Mouse (Mus musculus) intestine, postnatal 0 days (tissue): ENCODE results near the gene Erbb2. TPM values are rescaled to one million over a fixed set of nuclear protein-coding genes. Genes with fewer than 3 reads are reported as not detected.

ENCODE experiments used
- ATAC-seq: fragments of 200-750 bp; cut with Nextera tagmentation; 2 replicates; pipeline ENCODE4 v1.8.0; 2017; ENCODE audit warnings: mild to moderate bottlenecking, moderate TSS enrichment, moderate library complexity
- H3K27ac ChIP-seq: fragments of 300-500 bp; sonication (generic); 2 replicates; pipeline ENCODE4 v1.5.1; 2014; ENCODE audit warnings: mild to moderate bottlenecking, low read depth, low read length, moderate library complexity
- H3K27me3 ChIP-seq: fragments of 300-500 bp; sonication (generic); replicated peaks from 2 replicates; pipeline ENCODE4 v1.6.1; 2014; ENCODE audit warnings: low read length, mixed read lengths; ENCODE audit not compliant: control insufficient read depth, insufficient read depth
- H3K36me3 ChIP-seq: fragments of 300-500 bp; sonication (generic); 2 replicates; pipeline ENCODE4 v1.6.1; 2014; ENCODE audit warnings: mild to moderate bottlenecking, moderate library complexity; ENCODE audit not compliant: control insufficient read depth, insufficient read depth
- H3K4me1 ChIP-seq: fragments of 300-500 bp; sonication (generic); replicated peaks from 2 replicates; pipeline ENCODE4 v1.6.1; 2014; ENCODE audit warnings: antibody characterized with exemption, low read length, mixed read lengths; ENCODE audit not compliant: control insufficient read depth, insufficient read depth
- H3K4me2 ChIP-seq: fragments of 300-500 bp; sonication (generic); replicated peaks from 2 replicates; pipeline ENCODE4 v1.6.1; 2014; ENCODE audit warnings: low read depth, mild to moderate bottlenecking, moderate library complexity
- H3K4me3 ChIP-seq: fragments of 300-500 bp; sonication (generic); 2 replicates; pipeline ENCODE4 v1.5.1; 2014; ENCODE audit warnings: low read depth, low read length
- H3K9ac ChIP-seq: fragments of 300-500 bp; sonication (generic); 2 replicates; pipeline ENCODE4 v1.6.1; 2014; ENCODE audit warnings: mild to moderate bottlenecking, low read depth, low read length
- H3K9me3 ChIP-seq: fragments of 300-500 bp; sonication (generic); 2 replicates; pipeline ENCODE4 v1.6.1; 2016; ENCODE audit warnings: mixed run types; ENCODE audit not compliant: control insufficient read depth
- CTCF ChIP-seq: sonication (generic); IDR thresholded peaks from 2 replicates; pipeline ENCODE4 v1.5.1; 2016; ENCODE audit warnings: low read depth, mild to moderate bottlenecking, control low read depth, antibody characterized with exemption, moderate library complexity
- WGBS: fragments of 180-500 bp; shearing (Covaris S2); extraction: QIAGEN DNeasy Blood & Tissue Kit; methylation state at CpG from one replicate; pipeline ENCODE4 v1.1.7; 2014; 5-methylcytosine and 5-hydroxymethylcytosine counted together
- polyA plus RNA-seq: library from polyadenylated mRNA; unstranded; fragments of >200 nt; fragmentation: Nextera tagmentation; extraction: Ambion mirVana; gene quantifications from 2 replicates; pipeline ENCODE4 v1.2.1, GENCODE M21; 2015

The Erbb2 gene
- polyA plus RNA-seq, result 19.4 and 20.7 TPM in 2 replicates

GRCm38 (mm10) chr11:98412273-98412796 lies at the start of gene Erbb2:
TSS of gene Erbb2 (plus strand) at chr11:98412470.
- peak within 1 kb of the TSS; percentile 59 for H3K4me2 ChIP-seq
- under 1% methylated on average over 41 of the region's 49 CpGs for WGBS
- peak within 1 kb of the TSS; percentile 93 for H3K27ac ChIP-seq
- H3K4me3 ChIP-seq, result peak within 1 kb of the TSS; percentile 76
- TF ChIP-seq CTCF, result peak; percentile 24
- ATAC-seq, result peak; percentile 79
- H3K36me3 ChIP-seq, result peaks cover 6% of the 10 kb centered on the region; the same call in 1 of the 2 replicates
- peaks cover 14% of the 10 kb centered on the region; the same call in 1 of the 2 replicates for H3K4me1 ChIP-seq
- H3K9ac ChIP-seq, result peak within 1 kb of the TSS; percentile 91
- H3K9me3 ChIP-seq, result no peaks in the 10 kb centered on the region
- H3K27me3 ChIP-seq, result no peaks in the 10 kb centered on the region

- Histone ChIP-seq H3K9ac (no peak overlapping the region), H3K4me2 (no peak overlapping the region), H3K9me3 (no peaks in the 10 kb centered on the region), H3K4me1 (0 out of 2 replicates have a peak, but pooled peaks cover 3% of the 10 kb centered on the region), H3K36me3 (no peaks in the 10 kb centered on the region; the same call in 1 of the 2 replicates), H3K4me3 (no peak overlapping the region), H3K27me3 (no peaks in the 10 kb centered on the region), H3K27ac (no peak overlapping the region)
- no peak for TF ChIP-seq CTCF
- no peak for ATAC-seq
- 49% methylated on average over 5 of the region's 5 CpGs for WGBS
Measured at GRCm38 (mm10) chr11:98363817-98364216, 48.5 kb upstream of the Erbb2 start.

- 0 out of 2 replicates have a peak, but pooled peaks cover 3% of the 10 kb centered on the region for H3K4me1 ChIP-seq
- no peak for ATAC-seq
- no peak overlapping the region for H3K27ac ChIP-seq
- H3K4me2 ChIP-seq, result no peak overlapping the region
- TF ChIP-seq CTCF, result no peak
- H3K4me3 ChIP-seq, result no peak overlapping the region
- H3K27me3 ChIP-seq, result no peaks in the 10 kb centered on the region
- WGBS, result 56% methylated on average over 5 of the region's 5 CpGs
- no peaks in the 10 kb centered on the region for H3K9me3 ChIP-seq
- H3K9ac ChIP-seq, result no peak overlapping the region
- H3K36me3 ChIP-seq, result no peaks in the 10 kb centered on the region; the same call in 1 of the 2 replicates
Measured at GRCm38 (mm10) chr11:98364410-98364809, 47.9 kb upstream of the Erbb2 start.

- no peak for ATAC-seq
- H3K27ac ChIP-seq, result no peak overlapping the region
- no peak overlapping the region for H3K4me3 ChIP-seq
- no peaks in the 10 kb centered on the region; the same call in 1 of the 2 replicates for H3K36me3 ChIP-seq
- no peaks in the 10 kb centered on the region for H3K9me3 ChIP-seq
- no peaks in the 10 kb centered on the region for H3K4me1 ChIP-seq
- no peaks in the 10 kb centered on the region for H3K27me3 ChIP-seq
- no peak overlapping the region for H3K4me2 ChIP-seq
- no peak for TF ChIP-seq CTCF
- 82% methylated on average over 10 of the region's 10 CpGs for WGBS
- H3K9ac ChIP-seq, result no peak overlapping the region
Measured at GRCm38 (mm10) chr11:98366290-98366689, 46.0 kb upstream of the Erbb2 start.

GRCm38 (mm10) chr11:98367171-98367862 lies 45.0 kb upstream of the Erbb2 start:
- no peak overlapping the region for H3K4me3 ChIP-seq
- no peak overlapping the region for H3K4me2 ChIP-seq
- H3K36me3 ChIP-seq, result no peaks in the 10 kb centered on the region; the same call in 1 of the 2 replicates
- no peaks in the 10 kb centered on the region for H3K4me1 ChIP-seq
- 81% methylated on average over 10 of the region's 10 CpGs for WGBS
- no peak for TF ChIP-seq CTCF
- H3K27ac ChIP-seq, result no peak overlapping the region
- H3K9ac ChIP-seq, result no peak overlapping the region
- H3K9me3 ChIP-seq, result no peaks in the 10 kb centered on the region
- no peaks in the 10 kb centered on the region for H3K27me3 ChIP-seq
- no peak for ATAC-seq

- no peaks in the 10 kb centered on the region for H3K4me1 ChIP-seq
Measured at GRCm38 (mm10) chr11:98367863-98368186, 44.4 kb upstream of the Erbb2 start.

More at GRCm38 (mm10) chr11:98367863-98368186, 44.4 kb upstream of the Erbb2 start:
- H3K36me3 ChIP-seq, result no peaks in the 10 kb centered on the region; the same call in 1 of the 2 replicates
- TF ChIP-seq CTCF, result no peak
- H3K9ac ChIP-seq, result no peak overlapping the region
- 77% methylated on average over 7 of the region's 7 CpGs for WGBS
- no peaks in the 10 kb centered on the region for H3K9me3 ChIP-seq
- no peak overlapping the region for H3K27ac ChIP-seq
- H3K4me2 ChIP-seq, result no peak overlapping the region
- no peaks in the 10 kb centered on the region for H3K27me3 ChIP-seq
- no peak overlapping the region for H3K4me3 ChIP-seq
- ATAC-seq, result no peak
